Mouse (Mus musculus) liver, postnatal 0 days (tissue): ENCODE results near the gene Olfr524.

ENCODE experiments used
- CTCF ChIP-seq: sonication (generic); IDR thresholded peaks from 2 replicates; pipeline ENCODE4 v1.5.1; 2016; ENCODE audit warnings: antibody characterized with exemption, low read depth
- EP300 ChIP-seq: IDR thresholded peaks from 2 replicates; pipeline ENCODE4 v1.6.1; 2016; ENCODE audit warnings: antibody characterized with exemption, low read depth, mild to moderate bottlenecking

- TF ChIP-seq CTCF (no peak), EP300 (peak; percentile 90)
Measured at GRCm38 (mm10) chr7:140208153-140208552, 2.4 kb upstream of the Olfr524 start.
